Mouse (Mus musculus) testis, adult 2 months (tissue): ENCODE results near the gene Lilr4b. TPM values are rescaled to one million over a fixed set of nuclear protein-coding genes. Genes with fewer than 3 reads are reported as not detected.

Experiments used
- H3K27ac ChIP-seq: fragments of 200-500 bp; 2 replicates; pipeline ENCODE4 v1.5.1; 2012; ENCODE audit warnings: low read depth, low read length; ENCODE audit not compliant: control insufficient read depth, insufficient read depth
- H3K27me3 ChIP-seq: fragments of 200-500 bp; 2 replicates; pipeline ENCODE4 v1.6.1; 2012; ENCODE audit warnings: mild to moderate bottlenecking, low read length, moderate library complexity; ENCODE audit not compliant: control insufficient read depth, insufficient read depth
- H3K36me3 ChIP-seq: fragments of 200-500 bp; 2 replicates; pipeline ENCODE4 v1.6.1; 2012; ENCODE audit warnings: mild to moderate bottlenecking, low read length; ENCODE audit not compliant: control insufficient read depth, insufficient read depth
- H3K4me1 ChIP-seq: fragments of 200-500 bp; 2 replicates; pipeline ENCODE4 v1.6.1; 2012; ENCODE audit warnings: low read length; ENCODE audit not compliant: control insufficient read depth, insufficient read depth
- H3K4me3 ChIP-seq: fragments of 200-500 bp; 2 replicates; pipeline ENCODE4 v1.5.1; 2012; ENCODE audit warnings: low read depth, mild to moderate bottlenecking, low read length, moderate library complexity, mixed read lengths; ENCODE audit not compliant: control insufficient read depth
- CTCF ChIP-seq: fragments of 200-500 bp; IDR thresholded peaks from 2 replicates; pipeline ENCODE4 v1.5.1; 2012; ENCODE audit warnings: low read depth, mild to moderate bottlenecking, inconsistent platforms, low read length, moderate library complexity; ENCODE audit not compliant: control insufficient read depth, insufficient read depth, insufficient replicate concordance
- POLR2A ChIP-seq: fragments of 200-500 bp; IDR thresholded peaks from 2 replicates; pipeline ENCODE4 v1.6.1; 2012; ENCODE audit warnings: low read depth, mild to moderate bottlenecking, inconsistent platforms, low read length, moderate library complexity; ENCODE audit not compliant: control insufficient read depth
- polyA plus RNA-seq: library from polyadenylated mRNA; depleted of rRNA; stranded (reverse); fragments of >200 nt; gene quantifications from 2 replicates; pipeline ENCODE4 v1.2.3, GENCODE M21; 2012; rRNA removed

Lilr4b gene
- polyA plus RNA-seq, 1 experiment = 0.65 TPM

DNA sequence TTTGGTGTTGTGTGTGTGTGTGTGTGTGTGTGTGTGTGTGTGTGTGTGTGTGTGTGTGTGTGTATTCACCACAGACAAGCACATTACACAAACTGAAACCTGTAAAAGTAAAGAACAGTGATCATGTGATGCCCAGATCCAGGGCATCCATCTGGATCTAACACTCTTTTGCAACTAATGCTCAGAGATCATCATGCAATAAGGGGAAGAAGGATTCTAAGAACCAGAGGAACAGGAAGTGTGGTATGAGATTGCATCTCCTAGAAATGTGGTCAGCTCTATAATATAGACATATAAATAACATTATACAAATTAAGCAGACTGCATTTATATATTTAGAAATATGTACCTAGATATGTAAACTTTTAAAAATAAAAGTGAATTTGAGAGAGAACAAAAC lies 39.6 kb downstream of the Lilr4b start:
- Histone ChIP-seq H3K36me3 (no peaks in the 10 kb centered on the region), H3K4me3 (no peak overlapping the region), H3K27ac (no peak overlapping the region), H3K27me3 (no peaks in the 10 kb centered on the region), H3K4me1 (peaks cover 4% of the 10 kb centered on the region)
- TF ChIP-seq CTCF (no peak), POLR2A (no peak)

- H3K4me3 ChIP-seq = no peak overlapping the region; the same call in 1 of the 2 replicates
- no peaks in the 10 kb centered on the region for H3K36me3 ChIP-seq
- H3K4me1 ChIP-seq = peaks cover 4% of the 10 kb centered on the region
- TF ChIP-seq CTCF = no peak
- no peak overlapping the region for H3K27ac ChIP-seq
- H3K27me3 ChIP-seq = no peaks in the 10 kb centered on the region
Measured at GRCm38 (mm10) chr10:51521453-51521852, 41.0 kb downstream of the Lilr4b start.

- peaks cover 4% of the 10 kb centered on the region for H3K4me1 ChIP-seq
- H3K36me3 ChIP-seq = no peaks in the 10 kb centered on the region
- no peak for TF ChIP-seq POLR2A
- TF ChIP-seq CTCF = no peak
- no peak overlapping the region for H3K4me3 ChIP-seq
- H3K27me3 ChIP-seq = no peaks in the 10 kb centered on the region
- no peak overlapping the region for H3K27ac ChIP-seq
Measured at GRCm38 (mm10) chr10:51526090-51526489, 45.7 kb downstream of the Lilr4b start.

DNA sequence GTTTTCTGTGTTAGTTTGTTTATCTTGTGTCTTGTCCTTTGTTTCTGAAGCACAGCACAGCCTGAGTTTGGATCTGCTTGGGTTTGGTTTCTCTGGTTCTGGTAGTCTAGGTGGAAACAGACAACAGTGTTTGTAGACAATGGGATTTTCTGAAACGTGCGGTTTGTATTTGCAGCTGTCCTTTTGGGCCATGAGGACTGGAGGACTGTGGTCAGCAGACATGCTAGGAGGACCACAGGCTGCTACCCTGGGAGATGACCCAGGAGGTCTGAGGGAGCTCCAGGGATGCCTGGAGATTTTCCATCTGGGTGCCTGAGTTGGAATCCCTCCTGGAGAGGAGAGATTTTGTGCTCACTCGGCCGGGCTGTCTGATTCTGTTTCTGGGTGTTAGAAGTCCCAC lies 46.2 kb downstream of the Lilr4b start:
- H3K27ac ChIP-seq = no peak overlapping the region
- peaks cover 4% of the 10 kb centered on the region for H3K4me1 ChIP-seq
- no peaks in the 10 kb centered on the region for H3K27me3 ChIP-seq
- H3K4me3 ChIP-seq = no peak overlapping the region
- H3K36me3 ChIP-seq = no peaks in the 10 kb centered on the region
- no peak for TF ChIP-seq POLR2A
- TF ChIP-seq CTCF = no peak

DNA sequence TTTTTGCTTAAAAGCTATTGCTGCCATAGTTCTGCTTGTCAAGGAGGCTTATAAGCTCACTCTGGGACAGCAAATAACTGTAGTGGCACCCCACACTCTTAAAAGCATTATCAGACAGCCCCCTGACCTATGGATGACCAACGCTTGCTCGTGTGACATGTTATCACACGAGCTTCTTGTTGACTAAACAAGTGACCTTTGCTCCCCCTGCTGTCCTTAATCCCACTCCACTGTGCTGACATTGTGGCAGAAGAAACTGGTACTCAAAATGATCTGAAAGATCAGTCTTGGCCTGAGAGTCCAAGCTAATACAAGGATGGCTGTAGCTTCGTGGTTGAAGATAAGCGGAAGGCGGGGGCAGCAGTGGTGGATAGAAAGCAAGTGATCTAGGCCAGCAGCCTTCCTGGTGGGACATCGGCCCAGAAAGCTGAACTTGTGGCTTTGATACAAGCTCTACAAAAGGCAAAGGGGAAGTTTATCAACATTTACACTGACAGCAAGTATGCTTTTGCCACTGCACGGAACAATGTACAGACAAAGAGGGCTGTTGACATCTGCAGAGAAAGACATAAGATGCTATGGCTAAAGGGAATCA lies 48.5 kb downstream of the Lilr4b start:
- Histone ChIP-seq H3K27ac (no peak overlapping the region), H3K36me3 (no peaks in the 10 kb centered on the region), H3K27me3 (no peaks in the 10 kb centered on the region), H3K4me3 (no peak overlapping the region), H3K4me1 (no peaks in the 10 kb centered on the region)
- TF ChIP-seq CTCF (no peak), POLR2A (no peak)

DNA sequence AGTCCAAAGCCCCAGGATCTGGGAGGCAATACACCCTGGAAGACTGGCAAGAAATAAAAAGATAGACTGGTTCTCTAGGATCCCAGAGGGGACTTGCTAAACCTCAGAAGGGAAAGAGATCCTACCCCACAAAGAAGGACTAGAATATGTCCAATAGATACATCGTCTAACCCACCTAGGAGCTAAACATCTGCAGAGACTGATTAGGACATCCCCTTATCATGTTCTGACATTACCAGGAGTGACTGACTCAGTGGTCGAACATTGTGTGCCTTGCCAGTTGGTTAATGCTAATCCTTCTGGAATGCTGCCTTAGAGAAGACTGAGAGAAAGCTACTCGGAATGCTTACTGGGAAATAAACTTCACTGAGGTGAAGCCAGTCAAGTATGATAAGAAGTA lies 49.1 kb downstream of the Lilr4b start:
- TF ChIP-seq CTCF = no peak
- TF ChIP-seq POLR2A = no peak
- Histone ChIP-seq H3K36me3 (no peaks in the 10 kb centered on the region), H3K27me3 (no peaks in the 10 kb centered on the region), H3K4me3 (no peak overlapping the region), H3K4me1 (no peaks in the 10 kb centered on the region), H3K27ac (no peak overlapping the region)

DNA sequence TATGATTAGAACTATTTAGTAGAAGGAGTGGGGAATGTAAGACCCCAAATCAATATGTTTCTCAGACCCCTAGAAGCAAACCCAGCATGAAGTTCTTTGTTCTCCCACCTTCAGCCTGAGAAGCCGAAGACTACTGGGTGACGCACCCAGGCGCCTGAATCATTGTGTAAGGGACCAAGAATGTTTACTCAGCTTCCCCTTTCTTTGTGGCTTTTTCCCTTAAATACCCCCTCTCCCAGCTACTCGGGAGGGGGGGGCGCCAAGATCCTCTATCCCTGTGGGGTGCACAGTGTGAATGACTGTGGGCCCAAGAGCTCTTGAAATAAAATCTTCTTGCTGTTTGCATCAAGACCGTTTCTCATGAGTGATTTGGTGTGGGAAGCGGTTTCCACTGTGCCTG lies 50.4 kb downstream of the Lilr4b start:
- Histone ChIP-seq H3K4me3 (no peak overlapping the region), H3K36me3 (no peaks in the 10 kb centered on the region), H3K27ac (no peak overlapping the region), H3K27me3 (no peaks in the 10 kb centered on the region), H3K4me1 (no peaks in the 10 kb centered on the region)
- no peak for TF ChIP-seq CTCF
- TF ChIP-seq POLR2A = no peak

Other genes starting within 250 kb of the Lilr4b start
- 0.22 and 0.57 TPM in 2 replicates for gene Gm49339, start within 50 bp of the Lilr4b start, polyA plus RNA-seq
- 0.38 and 0.64 TPM in 2 replicates for gene Lilrb4a, start 10.3 kb downstream of the Lilr4b start, polyA plus RNA-seq
- gene Fam162b, start 109.9 kb downstream of the Lilr4b start, polyA plus RNA-seq = not detected in 2 replicates
- 0.10 and 0.14 TPM in 2 replicates for gene Gprc6a, start 150.8 kb downstream of the Lilr4b start, polyA plus RNA-seq
- gene Rfx6, start 197.1 kb downstream of the Lilr4b start, polyA plus RNA-seq = 0.95 and 1.1 TPM in 2 replicates